Mouse (Mus musculus) forebrain, embryonic 16.5 days (tissue): ENCODE data around the gene Fam222a. TPM values are rescaled to one million over a fixed set of nuclear protein-coding genes. Genes with fewer than 3 reads are reported as not detected.
A peak's percentile ranks its signal among the peaks of the same experiment; 100 is the strongest.

Experiments used
- ATAC-seq: fragments of 200-750 bp; cut with Nextera tagmentation; 2 replicates; pipeline ENCODE4 v1.8.0; 2017; ENCODE audit warnings: mild to moderate bottlenecking, moderate library complexity
- H3K27ac ChIP-seq: fragments of 300-500 bp; sonication (generic); 2 replicates; pipeline ENCODE4 v1.5.1; 2014; ENCODE audit warnings: low read length, control low read depth
- H3K27me3 ChIP-seq: fragments of 300-500 bp; sonication (generic); replicated peaks from 2 replicates; pipeline ENCODE4 v1.6.1; 2014; ENCODE audit warnings: low read length; ENCODE audit not compliant: control insufficient read depth, insufficient read depth
- H3K36me3 ChIP-seq: fragments of 300-500 bp; sonication (generic); 2 replicates; pipeline ENCODE4 v1.6.1; 2014; ENCODE audit not compliant: control insufficient read depth, insufficient read depth
- H3K4me1 ChIP-seq: fragments of 300-500 bp; sonication (generic); replicated peaks from 2 replicates; pipeline ENCODE4 v1.6.1; 2014; ENCODE audit warnings: low read length; ENCODE audit not compliant: control insufficient read depth, insufficient read depth
- H3K4me2 ChIP-seq: fragments of 300-500 bp; sonication (generic); 2 replicates; pipeline ENCODE4 v1.6.1; 2014; ENCODE audit warnings: mild to moderate bottlenecking, low read length, control low read depth
- H3K4me3 ChIP-seq: fragments of 300-500 bp; sonication (generic); replicated peaks from 2 replicates; pipeline ENCODE4 v1.5.1; 2014; ENCODE audit warnings: mild to moderate bottlenecking, low read length, control low read depth
- H3K9ac ChIP-seq: fragments of 300-500 bp; sonication (generic); replicated peaks from 2 replicates; pipeline ENCODE4 v1.6.1; 2014; ENCODE audit warnings: low read depth, low read length, control low read depth
- H3K9me3 ChIP-seq: fragments of 300-500 bp; sonication (generic); 2 replicates; pipeline ENCODE4 v1.6.1; 2016; ENCODE audit warnings: low read length; ENCODE audit not compliant: control insufficient read depth
- WGBS: fragments of 180-500 bp; shearing (Covaris S2); extraction: QIAGEN DNeasy Blood & Tissue Kit; methylation state at CpG from one replicate; pipeline ENCODE4 v1.1.7; 2014; 5-methylcytosine and 5-hydroxymethylcytosine counted together
- polyA plus RNA-seq: library from polyadenylated mRNA; unstranded; fragments of >200 nt; fragmentation: Nextera tagmentation; extraction: Ambion mirVana; gene quantifications from 2 replicates; pipeline ENCODE4 v1.2.1, GENCODE M21; 2015

The Fam222a gene
- polyA plus RNA-seq, 1 experiment from 2014 or later = 4.3 TPM

DNA sequence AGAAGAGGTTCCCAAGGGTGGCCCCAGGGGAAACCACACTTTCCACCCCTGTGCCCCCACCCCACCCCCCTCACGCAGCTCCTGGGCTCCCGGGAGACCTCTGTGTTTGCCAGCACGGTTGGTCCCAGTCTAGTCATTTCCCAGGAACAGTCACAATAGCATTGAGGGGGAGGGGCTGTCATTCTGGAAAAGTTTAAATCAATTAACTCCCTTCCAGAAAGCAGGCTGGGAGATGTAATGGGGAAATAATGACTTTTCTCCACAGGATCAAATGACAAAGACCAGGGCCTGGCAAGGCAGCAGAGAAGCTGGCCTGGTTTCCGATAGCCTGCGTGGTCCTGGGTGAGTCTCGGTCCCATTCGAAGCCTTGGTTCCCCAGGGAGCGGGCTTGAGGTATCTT, 14.1 kb upstream of the Fam222a start:
- Histone ChIP-seq H3K27ac (no peak overlapping the region), H3K27me3 (no peaks in the 10 kb centered on the region; the same call in 1 of the 2 replicates)
- 48% methylated on average over 8 of the region's 8 CpGs for WGBS

DNA sequence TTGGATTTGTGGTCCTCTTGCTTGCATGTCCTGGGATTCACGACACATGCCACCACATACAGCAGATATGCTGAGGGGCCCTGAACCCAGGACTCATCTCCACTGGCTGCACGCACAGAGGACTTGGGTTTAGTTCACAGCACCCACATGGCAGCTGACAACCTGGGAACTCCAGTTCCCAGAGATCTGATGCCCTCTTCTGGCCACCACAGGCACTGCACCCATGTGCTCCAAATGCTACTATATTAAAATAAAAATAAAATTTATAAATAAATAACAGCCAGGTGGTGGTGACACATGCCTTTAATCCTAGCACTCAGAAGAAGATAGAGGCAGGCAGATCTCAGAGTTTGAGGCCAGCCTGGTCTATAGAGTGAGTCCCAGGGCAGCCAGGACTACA, 12.4 kb upstream of the Fam222a start:
- ATAC-seq = no peak
- Histone ChIP-seq H3K27me3 (no peaks in the 10 kb centered on the region; the same call in 1 of the 2 replicates), H3K4me1 (peaks cover 9% of the 10 kb centered on the region), H3K36me3 (no peaks in the 10 kb centered on the region), H3K9ac (no peak overlapping the region), H3K27ac (no peak overlapping the region), H3K9me3 (no peaks in the 10 kb centered on the region), H3K4me3 (no peak overlapping the region), H3K4me2 (no peak overlapping the region)
- WGBS = 89% methylated on average over 2 of the region's 2 CpGs

More for the DNA sequence above, 14.1 kb upstream of the Fam222a start:
- no peak overlapping the region for H3K4me2 ChIP-seq
- no peaks in the 10 kb centered on the region for H3K36me3 ChIP-seq
- no peak for ATAC-seq
- no peaks in the 10 kb centered on the region for H3K9me3 ChIP-seq
- no peak overlapping the region for H3K4me3 ChIP-seq
- H3K4me1 ChIP-seq = peaks cover 9% of the 10 kb centered on the region
- H3K9ac ChIP-seq = no peak overlapping the region

DNA sequence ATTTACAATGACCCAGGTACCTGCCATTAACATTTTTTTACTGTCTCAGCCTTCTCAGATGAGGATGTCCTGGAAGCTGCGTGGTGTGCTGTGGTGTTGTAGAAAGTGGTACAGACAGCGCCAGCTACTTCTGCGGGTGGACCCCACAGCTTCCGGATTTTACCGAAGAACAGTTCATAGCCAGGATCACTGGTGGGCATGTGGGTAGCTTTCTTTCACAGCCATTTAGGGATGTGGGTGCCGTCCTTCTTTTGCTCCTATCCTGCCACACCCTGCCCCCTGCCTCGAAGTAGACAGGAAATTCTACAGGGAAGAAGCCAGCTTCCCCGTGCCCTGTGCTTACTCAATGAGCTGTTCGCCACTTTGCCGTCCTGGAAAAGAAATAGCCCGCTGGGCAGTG, 11.7 kb upstream of the Fam222a start:
- no peaks in the 10 kb centered on the region; the same call in 1 of the 2 replicates for H3K27me3 ChIP-seq
- H3K36me3 ChIP-seq = no peaks in the 10 kb centered on the region
- ATAC-seq = no peak
- H3K4me2 ChIP-seq = no peak overlapping the region
- H3K4me1 ChIP-seq = peaks cover 11% of the 10 kb centered on the region
- H3K4me3 ChIP-seq = no peak overlapping the region
- no peaks in the 10 kb centered on the region for H3K9me3 ChIP-seq
- no peak overlapping the region for H3K27ac ChIP-seq
- H3K9ac ChIP-seq = no peak overlapping the region
- WGBS = 76% methylated on average over 11 of the region's 11 CpGs

DNA sequence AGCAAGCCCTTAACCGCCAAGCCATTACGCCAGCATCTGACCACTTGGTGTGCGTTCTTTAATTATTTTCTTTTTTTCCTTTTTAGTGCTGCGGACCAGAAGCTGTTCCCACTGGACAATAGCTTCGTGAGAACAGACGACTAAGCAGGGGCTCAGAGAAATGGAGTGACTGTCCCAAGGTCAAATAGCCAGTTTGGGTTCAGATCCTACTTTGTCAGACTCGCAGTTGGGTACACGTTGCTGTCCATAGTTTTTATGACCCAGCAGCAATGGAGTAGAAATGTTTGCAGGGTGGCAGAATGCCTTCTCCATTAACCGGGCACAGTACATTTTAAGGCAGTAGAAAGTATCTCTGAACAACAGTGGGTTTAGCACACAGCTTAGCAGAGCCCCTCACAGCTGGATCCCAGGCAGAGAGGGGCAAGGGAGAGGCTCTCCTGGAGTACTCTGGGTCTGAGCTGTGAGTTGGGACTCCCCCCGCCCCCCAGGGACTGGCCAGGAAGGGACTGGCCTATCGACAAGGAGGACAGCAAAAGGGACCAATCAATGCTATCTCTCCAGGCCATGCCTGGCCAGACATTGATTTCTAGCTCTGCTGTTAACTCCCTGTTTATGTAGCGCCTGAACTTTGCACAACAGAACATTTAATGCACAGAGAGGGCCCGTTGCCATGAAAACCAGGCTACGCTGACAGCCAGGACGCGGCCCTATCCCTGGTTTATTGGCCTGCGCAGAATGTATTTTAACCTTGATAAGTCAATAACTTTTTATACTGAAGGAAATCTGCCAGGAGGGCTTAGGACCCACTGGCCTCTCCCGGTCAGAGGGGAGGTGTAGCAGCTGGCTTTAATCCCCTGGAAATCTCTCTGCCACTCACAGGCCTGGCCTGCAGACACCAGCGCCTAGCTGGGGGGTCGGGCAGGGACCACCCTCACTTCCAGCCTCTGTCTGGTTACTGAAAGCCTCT, 9.8 kb upstream of the Fam222a start:
- Histone ChIP-seq H3K36me3 (no peaks in the 10 kb centered on the region), H3K4me3 (no peak overlapping the region), H3K9me3 (no peaks in the 10 kb centered on the region), H3K9ac (no peak overlapping the region), H3K27me3 (no peaks in the 10 kb centered on the region; the same call in 1 of the 2 replicates), H3K4me2 (no peak overlapping the region), H3K27ac (no peak overlapping the region), H3K4me1 (peaks cover 8% of the 10 kb centered on the region)
- ATAC-seq = no peak
- WGBS = 49% methylated on average over 20 of the region's 20 CpGs

DNA sequence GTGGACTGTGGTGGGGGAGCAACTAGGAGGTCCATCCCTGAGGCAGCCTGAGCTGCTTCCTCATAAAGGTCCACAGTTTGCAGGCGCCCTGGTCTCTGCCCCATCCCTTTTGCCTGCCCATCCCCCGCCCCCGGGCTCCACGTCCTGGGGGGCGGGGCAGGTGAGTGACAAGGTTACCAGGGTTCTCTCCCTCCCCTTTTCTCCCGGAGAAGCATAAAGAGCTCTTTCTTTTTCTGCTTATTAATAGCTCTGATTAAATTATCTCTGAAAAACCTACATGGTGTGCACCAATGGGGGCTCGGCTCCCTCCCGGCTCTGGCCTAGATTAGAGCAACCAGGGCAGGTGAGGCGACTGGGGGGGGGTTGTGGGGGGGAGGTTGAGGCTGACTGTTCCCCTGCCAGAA, 7.3 kb upstream of the Fam222a start:
- peaks cover 3% of the 10 kb centered on the region; the same call in 1 of the 2 replicates for H3K9me3 ChIP-seq
- no peak overlapping the region for H3K27ac ChIP-seq
- no peak overlapping the region for H3K4me3 ChIP-seq
- H3K4me2 ChIP-seq = no peak overlapping the region
- H3K27me3 ChIP-seq = no peaks in the 10 kb centered on the region
- H3K9ac ChIP-seq = no peak overlapping the region
- H3K36me3 ChIP-seq = no peaks in the 10 kb centered on the region
- ATAC-seq = peak; percentile 43; the same call in 1 of the 2 replicates
- H3K4me1 ChIP-seq = 0 out of 2 replicates have a peak, but pooled peaks cover 2% of the 10 kb centered on the region
- 8% methylated on average over 8 of the region's 9 CpGs for WGBS

DNA sequence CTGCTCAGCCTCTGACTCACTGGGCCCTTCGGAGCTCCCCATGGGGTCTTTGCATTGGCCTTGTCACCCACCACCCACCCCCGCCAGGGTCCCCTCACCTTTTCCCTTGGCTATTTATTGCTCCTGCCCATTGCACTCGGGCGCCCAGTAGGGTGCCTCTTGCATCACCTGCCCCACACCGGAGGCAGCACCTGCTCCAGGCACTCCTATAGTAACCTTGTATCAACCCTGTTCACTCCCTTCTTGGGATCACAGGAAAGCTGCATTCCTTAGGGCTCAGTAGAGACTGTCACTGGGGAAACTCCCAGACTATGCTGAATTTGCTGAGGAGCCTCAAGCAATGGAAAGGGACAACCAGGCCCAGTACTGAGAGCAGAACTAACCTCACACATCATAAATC, 6.9 kb upstream of the Fam222a start:
- no peak for ATAC-seq
- WGBS = 59% methylated on average over 5 of the region's 5 CpGs
- no peak overlapping the region for H3K4me2 ChIP-seq
- H3K9me3 ChIP-seq = peaks cover 3% of the 10 kb centered on the region; the same call in 1 of the 2 replicates
- H3K27me3 ChIP-seq = no peaks in the 10 kb centered on the region
- H3K4me3 ChIP-seq = no peak overlapping the region
- H3K36me3 ChIP-seq = no peaks in the 10 kb centered on the region
- H3K27ac ChIP-seq = no peak overlapping the region
- H3K4me1 ChIP-seq = 0 out of 2 replicates have a peak, but pooled peaks cover 2% of the 10 kb centered on the region
- no peak overlapping the region for H3K9ac ChIP-seq

DNA sequence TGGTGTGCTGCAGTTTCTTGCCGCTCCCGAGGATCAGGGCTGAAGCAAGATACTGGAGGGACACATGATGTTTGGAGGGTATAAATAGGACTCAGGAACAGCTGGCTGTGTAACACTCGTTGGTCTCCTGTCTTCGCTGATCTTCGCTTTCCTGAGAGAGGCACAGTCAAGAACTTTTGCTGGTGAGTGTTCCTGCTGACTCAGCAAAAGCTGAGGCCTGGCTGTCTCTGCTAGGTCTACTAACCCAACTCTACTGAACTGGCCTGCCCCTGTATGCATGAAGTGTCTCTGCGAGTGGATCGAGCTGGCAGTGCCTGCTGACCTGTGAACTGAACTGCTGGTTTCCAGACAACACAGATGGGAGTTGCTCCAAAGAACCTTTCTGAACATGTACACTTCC, 3.8 kb upstream of the Fam222a start:
- Histone ChIP-seq H3K9ac (no peak overlapping the region), H3K4me3 (no peak overlapping the region), H3K27ac (no peak overlapping the region), H3K4me2 (no peak overlapping the region), H3K27me3 (peaks cover 7% of the 10 kb centered on the region), H3K9me3 (peaks cover 3% of the 10 kb centered on the region; the same call in 1 of the 2 replicates), H3K4me1 (peaks cover 13% of the 10 kb centered on the region), H3K36me3 (no peaks in the 10 kb centered on the region)
- 95% methylated on average over 7 of the region's 7 CpGs for WGBS
- ATAC-seq = no peak

DNA sequence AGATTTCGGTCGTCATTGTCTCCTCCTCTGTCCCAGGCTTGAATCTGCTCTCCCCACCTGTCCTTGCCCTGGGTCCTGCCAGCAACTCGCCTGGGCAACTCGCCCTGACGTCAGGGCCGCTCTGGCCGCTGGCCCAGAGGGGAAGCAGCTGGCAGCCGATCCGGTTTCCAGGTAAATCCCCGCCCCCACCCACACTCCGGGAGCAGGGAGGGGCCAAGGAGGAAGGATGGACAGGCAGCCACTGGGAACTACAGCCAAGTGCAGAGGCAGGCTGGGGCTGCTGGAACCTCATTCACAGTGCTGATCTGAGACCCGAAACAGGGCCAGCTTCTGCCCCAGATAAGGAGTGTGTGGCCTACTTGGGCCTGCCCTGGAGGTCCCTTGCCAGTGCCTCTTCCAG, 2.5 kb upstream of the Fam222a start:
- no peak for ATAC-seq
- no peak overlapping the region for H3K9ac ChIP-seq
- H3K36me3 ChIP-seq = no peaks in the 10 kb centered on the region
- H3K4me1 ChIP-seq = peaks cover 25% of the 10 kb centered on the region
- peaks cover 3% of the 10 kb centered on the region; the same call in 1 of the 2 replicates for H3K9me3 ChIP-seq
- H3K4me3 ChIP-seq = no peak overlapping the region
- H3K4me2 ChIP-seq = no peak overlapping the region
- 20% methylated on average over 12 of the region's 12 CpGs for WGBS
- peaks cover 8% of the 10 kb centered on the region for H3K27me3 ChIP-seq
- H3K27ac ChIP-seq = no peak overlapping the region

DNA sequence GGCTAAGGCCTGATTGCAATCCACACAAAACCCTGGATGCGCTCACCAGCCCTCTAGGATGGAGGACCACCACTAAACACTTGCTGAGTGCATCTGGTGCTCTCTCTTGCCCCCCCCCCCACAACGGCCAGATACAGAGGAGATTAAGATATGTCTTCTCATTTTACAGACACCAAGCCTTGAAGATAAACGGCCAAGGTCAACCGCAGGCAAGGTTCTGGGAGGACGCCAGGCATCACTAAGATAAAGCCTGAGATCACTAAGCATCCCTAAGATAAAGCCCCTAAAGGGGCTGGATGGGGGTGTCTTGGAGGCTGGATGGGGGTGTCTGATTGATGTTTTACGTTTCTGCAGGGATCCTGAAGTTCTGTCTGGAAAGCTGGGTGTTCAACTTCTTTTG, 2.1 kb upstream of the Fam222a start:
- H3K9ac ChIP-seq = no peak overlapping the region
- no peak overlapping the region for H3K4me3 ChIP-seq
- peaks cover 3% of the 10 kb centered on the region; the same call in 1 of the 2 replicates for H3K9me3 ChIP-seq
- no peak for ATAC-seq
- H3K36me3 ChIP-seq = no peaks in the 10 kb centered on the region
- peaks cover 8% of the 10 kb centered on the region for H3K27me3 ChIP-seq
- no peak overlapping the region for H3K4me2 ChIP-seq
- H3K27ac ChIP-seq = no peak overlapping the region
- 86% methylated on average over 6 of the region's 6 CpGs for WGBS
- H3K4me1 ChIP-seq = peaks cover 28% of the 10 kb centered on the region
